Mouse (Mus musculus): ENCODE results near the gene Arl3.

GRCm38 (mm10) chr19:46521698-46522097 is 51.3 kb downstream of the Arl3 start:
- TF ChIP-seq MAFK (IDR thresholded peaks at IDR 0.05; ENCODE audit: insufficient read depth, low read depth, low read length) (no peak), CHD2 (IDR thresholded peaks at IDR 0.05; ENCODE audit: low read depth, low read length) (no peak), HCFC1 (IDR thresholded peaks at IDR 0.05; ENCODE audit: borderline replicate concordance, insufficient read depth, low read length) (no peak), ZC3H11A (IDR thresholded peaks at IDR 0.05; ENCODE audit: borderline replicate concordance, low read depth, low read length) (no peak)

Measured in ES-E14 (cell line).